Mouse (Mus musculus) G1E (cell line): ENCODE measurements around the gene Cda.

Experiments
- CTCF ChIP-seq: IDR thresholded peaks from 2 replicates; pipeline ENCODE4 v1.5.1; 2012; ENCODE audit warnings: low read depth, low read length, inconsistent platforms, mixed read lengths
- GATA1 ChIP-seq: IDR thresholded peaks from 2 replicates; pipeline ENCODE4 v1.6.1; 2012; ENCODE audit warnings: borderline replicate concordance, low read length, inconsistent platforms, mixed read lengths
- GATA2 ChIP-seq: IDR thresholded peaks from 2 replicates; pipeline ENCODE4 v1.6.1; 2012; ENCODE audit warnings: low read depth, low read length, inconsistent platforms, borderline replicate concordance
- POLR2AphosphoS5 ChIP-seq: IDR thresholded peaks from 2 replicates; pipeline ENCODE4 v1.6.1; 2012; ENCODE audit warnings: low read depth, low read length, inconsistent platforms; ENCODE audit not compliant: insufficient replicate concordance
- TAL1 ChIP-seq: conservative IDR thresholded peaks from 2 replicates; pipeline ENCODE4 v1.6.1; 2012; ENCODE audit warnings: low read depth, low read length, inconsistent platforms, mixed read lengths

- TF ChIP-seq GATA1 (no peak), GATA2 (no peak), CTCF (no peak), POLR2AphosphoS5 (no peak), TAL1 (no peak)
Observed at GRCm38 (mm10) chr4:138310311-138310910, 57.4 kb downstream of the Cda start.
